Mouse (Mus musculus) bone marrow macrophage, adult 2 months (primary cell): ENCODE measurements around the gene Cul9.

Source experiments
- CTCF ChIP-seq: IDR thresholded peaks from 2 replicates; pipeline ENCODE4 v1.5.1; 2012; ENCODE audit warnings: low read depth, mild to moderate bottlenecking, low read length, moderate library complexity
- POLR2A ChIP-seq: IDR thresholded peaks from 2 replicates; pipeline ENCODE4 v1.6.1; 2012; ENCODE audit warnings: mild to moderate bottlenecking, low read depth, low read length, borderline replicate concordance

DNA sequence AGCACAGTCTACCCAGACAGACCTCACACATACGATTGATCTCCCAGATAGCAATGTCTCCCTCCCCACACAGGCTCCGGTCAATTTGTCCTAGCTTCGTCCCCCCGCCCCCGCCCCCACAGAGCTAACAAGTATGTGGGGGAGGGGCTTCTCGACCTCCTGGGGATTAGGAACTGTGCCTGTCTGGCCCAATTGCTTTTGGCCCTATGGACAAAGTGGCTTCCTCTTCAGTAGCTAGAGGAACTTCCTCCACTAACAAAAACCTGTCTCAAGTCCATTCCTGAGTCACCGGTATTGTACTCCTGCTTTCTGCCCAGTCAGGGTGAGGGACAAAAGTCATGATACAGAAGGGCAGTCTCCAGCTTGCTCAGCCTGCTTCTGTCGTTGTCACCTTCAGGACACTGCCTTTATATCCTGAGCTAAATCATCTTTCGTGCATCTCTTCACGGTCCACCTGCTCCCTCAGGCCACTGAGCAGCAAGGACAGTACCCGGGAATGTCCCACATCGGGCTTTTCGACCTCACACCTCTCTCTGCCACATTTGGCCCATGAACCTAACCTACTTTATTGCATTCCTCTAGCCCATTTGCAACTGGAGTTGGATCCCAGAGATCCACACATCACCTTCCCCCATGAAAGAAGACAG, 92.8 kb downstream of the Cul9 start:
- TF ChIP-seq CTCF (no peak), POLR2A (no peak)
